In the genomic region with DNA sequence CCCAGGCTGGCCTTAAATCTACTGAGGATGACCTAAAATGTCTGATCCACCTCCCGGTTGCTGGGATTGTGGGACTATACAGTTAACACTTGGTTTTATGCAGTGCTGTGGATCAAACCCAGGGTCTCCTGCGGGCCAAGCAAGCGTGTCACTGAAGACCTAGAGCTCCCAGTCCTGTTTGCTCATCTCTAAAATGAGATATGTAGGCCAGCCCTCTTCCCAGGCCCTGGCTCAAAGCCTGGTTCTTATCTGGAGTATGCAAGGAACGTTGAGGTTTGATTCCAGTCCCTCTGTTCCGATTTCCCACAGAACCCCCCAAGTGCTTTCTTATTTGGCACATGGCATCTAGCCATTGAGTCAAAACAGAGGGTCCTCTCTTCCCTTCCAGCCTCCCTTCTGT, we compare ENCODE assay signal across 8 mouse cellular contexts.
A peak's percentile ranks its signal among the peaks of the same experiment; 100 is the strongest.
DNase-seq lines count a peak whose midpoint lies in the region; ATAC-seq lines count a peak whose summit lies in the region.

No protein-coding gene starts in this region.

- peak; percentile 92 for DNase-seq in heart, adult 11 months
- no peak for DNase-seq in heart, postnatal 25 days (ENCODE audit: low spot score)
- no peak for DNase-seq in embryonic facial prominence, embryonic 10.5 days (ENCODE audit: low spot score)
- no peak for DNase-seq in gastrocnemius, adult 8-10 months (ENCODE audit: low spot score in 2 of 2)
- no peak for DNase-seq in left cerebral cortex, adult 18-20 months (ENCODE audit: low spot score in 2 of 2)
- DNase-seq in urinary bladder, adult 18-20 months (ENCODE audit: low spot score in 2 of 2) = no peak

- H3K9me3 ChIP-seq in embryonic facial prominence, embryonic 10.5 days = no peaks in the 10 kb centered on the region
- no peaks in the 10 kb centered on the region for H3K9me3 ChIP-seq in heart, embryonic 16.5 days (replicated peaks; ENCODE audit: control insufficient read depth, low read length)
- no peaks in the 10 kb centered on the region for H3K9me3 ChIP-seq in lung, embryonic 15.5 days

- intact Hi-C loops in heart, postnatal 25 days (cut with DNase I) = no loop called here

- H3K27me3 ChIP-seq in embryonic facial prominence, embryonic 10.5 days (replicated peaks; ENCODE audit: low read depth, poor library complexity, severe bottlenecking) = peaks cover 4% of the 10 kb centered on the region
- no peaks in the 10 kb centered on the region for H3K27me3 ChIP-seq in heart, embryonic 16.5 days (ENCODE audit: control insufficient read depth, insufficient read depth, low read length)
- no peaks in the 10 kb centered on the region for H3K27me3 ChIP-seq in lung, embryonic 15.5 days

- H3K27ac ChIP-seq in embryonic facial prominence, embryonic 10.5 days (replicated peaks) = peak overlapping the region; percentile 90
- peak overlapping the region; percentile 98 for H3K27ac ChIP-seq in heart, embryonic 16.5 days (ENCODE audit: low read length)
- H3K27ac ChIP-seq in lung, embryonic 15.5 days = peak overlapping the region; percentile 98

- H3K4me3 ChIP-seq in embryonic facial prominence, embryonic 10.5 days = no peak overlapping the region
- no peak overlapping the region for H3K4me3 ChIP-seq in heart, embryonic 16.5 days (ENCODE audit: low read length)
- no peak overlapping the region for H3K4me3 ChIP-seq in lung, embryonic 15.5 days

- no peaks in the 10 kb centered on the region for H3K36me3 ChIP-seq in embryonic facial prominence, embryonic 10.5 days (replicated peaks)
- no peaks in the 10 kb centered on the region for H3K36me3 ChIP-seq in heart, embryonic 16.5 days (ENCODE audit: control insufficient read depth, insufficient read depth)
- H3K36me3 ChIP-seq in lung, embryonic 15.5 days = no peaks in the 10 kb centered on the region

- peaks cover 51% of the 10 kb centered on the region for H3K4me1 ChIP-seq in embryonic facial prominence, embryonic 10.5 days
- H3K4me1 ChIP-seq in heart, embryonic 16.5 days (ENCODE audit: control insufficient read depth, insufficient read depth, low read length) = peaks cover 30% of the 10 kb centered on the region
- peaks cover 46% of the 10 kb centered on the region for H3K4me1 ChIP-seq in lung, embryonic 15.5 days

- peak overlapping the region; percentile 82; the same call in 1 of the 2 replicates for H3K4me2 ChIP-seq in heart, embryonic 16.5 days (ENCODE audit: low read depth, low read length)
- H3K4me2 ChIP-seq in lung, embryonic 15.5 days = no peak overlapping the region; the same call in 1 of the 2 replicates

- WGBS in embryonic facial prominence, embryonic 10.5 days = 87% methylated on average over 5 of the region's 5 CpGs
- 28% methylated on average over 5 of the region's 5 CpGs for WGBS in heart, embryonic 16.5 days
- 44% methylated on average over 5 of the region's 5 CpGs for WGBS in lung, embryonic 15.5 days

- H3K9ac ChIP-seq in heart, embryonic 16.5 days (ENCODE audit: low read length) = peak overlapping the region; percentile 9; the same call in 1 of the 2 replicates
- H3K9ac ChIP-seq in lung, embryonic 15.5 days = no peak overlapping the region

- ATAC-seq in heart, embryonic 16.5 days (replicated peaks; ENCODE audit: extremely low read depth, insufficient read depth, low FRiP score) = no peak
- ATAC-seq in lung, embryonic 15.5 days (ENCODE audit: borderline replicate concordance, extremely low read depth, low FRiP score, low TSS enrichment) = no peak
